ENCODE assay signal across 8 mouse cellular contexts in the genomic region with DNA sequence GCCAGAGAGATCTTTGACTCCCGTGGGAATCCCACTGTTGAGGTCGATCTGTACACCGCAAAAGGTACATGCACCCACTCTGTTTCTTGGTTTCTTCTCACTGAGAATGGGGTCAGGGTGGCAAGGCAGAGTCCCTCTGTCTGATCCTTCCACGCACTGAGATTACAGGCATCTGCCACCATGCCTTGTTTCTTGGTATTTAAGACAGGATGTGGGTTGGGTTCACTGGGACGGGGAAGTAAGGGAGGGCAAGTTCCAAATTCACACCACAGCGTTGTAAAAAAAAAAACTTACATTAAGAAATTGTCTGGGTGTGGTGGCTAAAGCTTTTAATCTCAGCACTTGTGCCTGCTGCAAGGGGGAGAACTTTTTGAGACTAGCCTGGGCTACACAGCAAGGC. TPM values are rescaled to one million over a fixed set of nuclear protein-coding genes. Genes with fewer than 3 reads are reported as not detected.
A peak's percentile ranks its signal among the peaks of the same experiment; 100 is the strongest.
DNase-seq lines count a peak whose midpoint lies in the region; ATAC-seq and TF ChIP-seq lines count a peak whose summit lies in the region.

No protein-coding gene starts in this region.

- intact Hi-C loops in heart, postnatal 10 days (cut with DNase I), result no loop called here

- TF ChIP-seq RAD21 in MEL (IDR thresholded peaks at IDR 0.05; ENCODE audit: low read depth, low read length), result no peak

- no peak for TF ChIP-seq CTCF in MEL (IDR thresholded peaks at IDR 0.05 in 2 of 3, conservative IDR thresholded peaks at IDR 0.05 in 1 of 3; ENCODE audit: control insufficient read depth in 1 of 3, insufficient read depth in 1 of 3, low read depth in 2 of 3, low read length in 3 of 3, poor library complexity in 1 of 3, severe bottlenecking in 1 of 3)

- H3K4me3 ChIP-seq in MEL (ENCODE audit: control insufficient read depth in 1 of 2, insufficient read depth in 1 of 2, low read depth in 2 of 2, low read length in 2 of 2), result peak overlapping the region; percentile 50 to 99; a peak in 3 of 4 replicates
- peak overlapping the region; percentile 75; the same call in 1 of the 2 replicates for H3K4me3 ChIP-seq in hindbrain, embryonic 14.5 days (replicated peaks; ENCODE audit: low read length)
- peak overlapping the region; percentile 50 for H3K4me3 ChIP-seq in midbrain, embryonic 14.5 days (replicated peaks; ENCODE audit: low read depth, low read length)

- peak overlapping the region; percentile 88 for H3K27ac ChIP-seq in MEL (ENCODE audit: control insufficient read depth, low read depth, low read length)
- H3K27ac ChIP-seq in hindbrain, embryonic 14.5 days, result no peak overlapping the region
- no peak overlapping the region for H3K27ac ChIP-seq in midbrain, embryonic 14.5 days (replicated peaks; ENCODE audit: low read depth, low read length)

- no peaks in the 10 kb centered on the region for H3K27me3 ChIP-seq in MEL (ENCODE audit: control insufficient read depth in 1 of 2, insufficient read depth in 2 of 2, low read length in 2 of 2)
- no peaks in the 10 kb centered on the region for H3K27me3 ChIP-seq in hindbrain, embryonic 14.5 days (ENCODE audit: control insufficient read depth, insufficient read depth, low read length)
- H3K27me3 ChIP-seq in midbrain, embryonic 14.5 days (ENCODE audit: control insufficient read depth, insufficient read depth, low read length), result no peaks in the 10 kb centered on the region

- H3K9ac ChIP-seq in MEL (ENCODE audit: control insufficient read depth, low read depth, low read length, poor library complexity, severe bottlenecking), result peak overlapping the region; percentile 92; the same call in 1 of the 2 replicates
- peak overlapping the region; percentile 84; the same call in 1 of the 2 replicates for H3K9ac ChIP-seq in hindbrain, embryonic 14.5 days
- no peak overlapping the region for H3K9ac ChIP-seq in midbrain, embryonic 14.5 days (replicated peaks; ENCODE audit: low read length)

- H3K36me3 ChIP-seq in MEL (ENCODE audit: control insufficient read depth in 1 of 2, insufficient read depth in 2 of 2, low read length in 2 of 2), result peaks cover 21 to 40% of the 10 kb centered on the region in 2 experiments
- peaks cover 42% of the 10 kb centered on the region for H3K36me3 ChIP-seq in hindbrain, embryonic 14.5 days (replicated peaks; ENCODE audit: control insufficient read depth, insufficient read depth)
- H3K36me3 ChIP-seq in midbrain, embryonic 14.5 days (ENCODE audit: control insufficient read depth, insufficient read depth, low read length), result peaks cover 41% of the 10 kb centered on the region

- 40% methylated on average over 6 of the region's 6 CpGs for WGBS in hindbrain, embryonic 14.5 days
- 44% methylated on average over 6 of the region's 6 CpGs for WGBS in midbrain, embryonic 14.5 days

- peaks cover 52% of the 10 kb centered on the region for H3K79me2 ChIP-seq in MEL (ENCODE audit: control insufficient read depth, insufficient read depth, low read length, poor library complexity)

- TF ChIP-seq EP300 in MEL (IDR thresholded peaks at IDR 0.05; ENCODE audit: low read depth in 1 of 2, low read length in 2 of 2), result no peak

- ATAC-seq in hindbrain, embryonic 14.5 days (ENCODE audit: low FRiP score), result no peak
- no peak for ATAC-seq in midbrain, embryonic 14.5 days (ENCODE audit: low FRiP score, low TSS enrichment)

- no peaks in the 10 kb centered on the region for H3K9me3 ChIP-seq in MEL (replicated peaks; ENCODE audit: insufficient read depth, low read length)
- no peaks in the 10 kb centered on the region for H3K9me3 ChIP-seq in hindbrain, embryonic 14.5 days (ENCODE audit: control insufficient read depth, low read length)
- no peaks in the 10 kb centered on the region for H3K9me3 ChIP-seq in midbrain, embryonic 14.5 days (ENCODE audit: control insufficient read depth, low read length)

- peak; percentile 92 for DNase-seq in heart, adult 11 months
- no peak for DNase-seq in heart, postnatal 10 days
- DNase-seq in MEL (ENCODE audit: low read depth, low spot score), result peak; percentile 54
- DNase-seq in hindbrain, embryonic 14.5 days (ENCODE audit: low spot score), result no peak
- DNase-seq in midbrain, embryonic 14.5 days, result no peak
- DNase-seq in cerebellum, adult 9-11 months, result no peak
- no peak for DNase-seq in cerebellum, adult 8-10 months
- DNase-seq in adrenal gland, adult 8-10 months, result no peak

- peak overlapping the region; percentile 84 for H3K4me2 ChIP-seq in hindbrain, embryonic 14.5 days (replicated peaks)
- peak overlapping the region; percentile 86 for H3K4me2 ChIP-seq in midbrain, embryonic 14.5 days (ENCODE audit: low read length)

- no peak for TF ChIP-seq POLR2A in MEL (IDR thresholded peaks at IDR 0.05; ENCODE audit: control insufficient read depth in 1 of 2, insufficient read depth in 1 of 2, low read depth in 1 of 2, low read length in 2 of 2, poor library complexity in 1 of 2)

- peaks cover 7 to 36% of the 10 kb centered on the region in 2 experiments for H3K4me1 ChIP-seq in MEL (ENCODE audit: control insufficient read depth in 1 of 2, insufficient read depth in 2 of 2, low read length in 2 of 2)
- peaks cover 19% of the 10 kb centered on the region for H3K4me1 ChIP-seq in hindbrain, embryonic 14.5 days (replicated peaks; ENCODE audit: control insufficient read depth, insufficient read depth, low read length)
- peaks cover 28% of the 10 kb centered on the region for H3K4me1 ChIP-seq in midbrain, embryonic 14.5 days (ENCODE audit: control insufficient read depth, insufficient read depth, low read length)

TF ChIP-seq in MEL, 35 proteins besides CTCF, POLR2A, EP300 and RAD21:
- TF ChIP-seq MAX (IDR thresholded peaks at IDR 0.05; ENCODE audit: low read length), result no peak
- TF ChIP-seq NRF1 (IDR thresholded peaks at IDR 0.05; ENCODE audit: insufficient read depth, low read depth, low read length, poor library complexity, severe bottlenecking), result no peak
- TF ChIP-seq MYC (IDR thresholded peaks at IDR 0.05; ENCODE audit: low read depth, low read length), result 0 out of 2 replicates have a peak, but pooled peaks have one; percentile 23
- no peak for TF ChIP-seq KAT2A (conservative IDR thresholded peaks at IDR 0.05; ENCODE audit: low read depth, low read length)
- no peak for TF ChIP-seq GABPA (IDR thresholded peaks at IDR 0.05; ENCODE audit: low read depth, low read length)
- no peak for TF ChIP-seq NELFE (IDR thresholded peaks at IDR 0.05; ENCODE audit: low read depth, low read length)
- no peak for TF ChIP-seq TAL1 (IDR thresholded peaks at IDR 0.05; ENCODE audit: low read length)
- TF ChIP-seq ZNF384 (IDR thresholded peaks at IDR 0.05; ENCODE audit: low read depth, low read length), result peak; percentile 71; the same call in 1 of the 2 replicates

RNA-seq across cellular contexts. Expression of gene Eno1, which starts 3.0 kb away (rescaled TPM):
- 100 to 1,000 TPM; 231 to 243 TPM for total RNA-seq in heart, postnatal 10 days (2021)
- total RNA-seq in MEL (2012; rRNA removed), result 254 and 516 TPM in 2 replicates
- polyA plus RNA-seq in MEL (2012; ENCODE audit: insufficient read depth in 1 of 2, insufficient read length in 2 of 2, low read depth in 1 of 2, low replicate concordance in 2 of 2, missing spikeins in 1 of 2), result 1,000 to 10,000 TPM in 1 of 2 experiments, 100 to 1,000 TPM in 1; 737 to 5,492 TPM
- polyA plus RNA-seq in hindbrain, embryonic 14.5 days (2014; fragmentation: Nextera tagmentation; extraction: Ambion mirVana), result 955 and 1,038 TPM in 2 replicates
- polyA plus RNA-seq in midbrain, embryonic 14.5 days (2014; fragmentation: Nextera tagmentation; extraction: Ambion mirVana), result 935 and 972 TPM in 2 replicates
- total RNA-seq in adrenal gland, adult 8-10 months (2022), result 100 to 1,000 TPM; 203 to 424 (median 307) TPM

RNA-seq across cellular contexts. Expression of gene Car6, which starts 38.4 kb away (rescaled TPM):
- not detected for total RNA-seq in heart, postnatal 10 days (2021)
- total RNA-seq in MEL (2012; rRNA removed), result not detected in 2 replicates
- polyA plus RNA-seq in MEL (2012; ENCODE audit: insufficient read depth in 1 of 2, insufficient read length in 2 of 2, low read depth in 1 of 2, low replicate concordance in 2 of 2, missing spikeins in 1 of 2), result under 1 TPM in 1 of 2 experiments, not detected in 1; 0.19 TPM
- not detected in 2 replicates for polyA plus RNA-seq in hindbrain, embryonic 14.5 days (2014; fragmentation: Nextera tagmentation; extraction: Ambion mirVana)
- polyA plus RNA-seq in midbrain, embryonic 14.5 days (2014; fragmentation: Nextera tagmentation; extraction: Ambion mirVana), result 0.32 TPM in 1 of 2 replicates, not detected in the other
- under 1 TPM in 3 of 4 experiments, not detected in 1; 0.30 to 0.70 (median 0.59) TPM for total RNA-seq in adrenal gland, adult 8-10 months (2022)

RNA-seq across cellular contexts. Expression of gene Rere, which starts 41.9 kb away (rescaled TPM):
- 10 to 100 TPM; 62.1 to 68.0 TPM for total RNA-seq in heart, postnatal 10 days (2021)
- total RNA-seq in MEL (2012; rRNA removed), result 4.1 and 5.8 TPM in 2 replicates
- polyA plus RNA-seq in MEL (2012; ENCODE audit: insufficient read depth in 1 of 2, insufficient read length in 2 of 2, low read depth in 1 of 2, low replicate concordance in 2 of 2, missing spikeins in 1 of 2), result 10 to 100 TPM in 1 of 2 experiments, not detected in 1; 31.8 TPM
- polyA plus RNA-seq in hindbrain, embryonic 14.5 days (2014; fragmentation: Nextera tagmentation; extraction: Ambion mirVana), result 44.4 and 46.8 TPM in 2 replicates
- polyA plus RNA-seq in midbrain, embryonic 14.5 days (2014; fragmentation: Nextera tagmentation; extraction: Ambion mirVana), result 37.6 and 48.6 TPM in 2 replicates
- 100 to 1,000 TPM; 108 to 187 (median 139) TPM for total RNA-seq in adrenal gland, adult 8-10 months (2022)

Comparison
In these comparisons a context has a peak if more than half of its experiments do, and no peak if none do; other contexts are left out.
1. DNase-seq: peak in heart, adult 11 months (single experiment) and MEL (single experiment); none in heart, postnatal 10 days (0 of 2), hindbrain, embryonic 14.5 days (single experiment), midbrain, embryonic 14.5 days (single experiment), cerebellum, adult 9-11 months (single experiment), cerebellum, adult 8-10 months (single experiment) and adrenal gland, adult 8-10 months (single experiment).
2. Peak in every context shown above with its lines, with median percentiles within 50 percentile points of each other: H3K4me3 ChIP-seq.